Mouse (Mus musculus): Measurements from ENCODE around the gene Wdr24. TPM values are rescaled to one million over a fixed set of nuclear protein-coding genes. Genes with fewer than 3 reads are reported as not detected.

Wdr24 gene
- 29.1 and 47.7 TPM in 2 replicates for polyA plus RNA-seq (2012; rRNA removed; ENCODE audit: low replicate concordance)

DNA sequence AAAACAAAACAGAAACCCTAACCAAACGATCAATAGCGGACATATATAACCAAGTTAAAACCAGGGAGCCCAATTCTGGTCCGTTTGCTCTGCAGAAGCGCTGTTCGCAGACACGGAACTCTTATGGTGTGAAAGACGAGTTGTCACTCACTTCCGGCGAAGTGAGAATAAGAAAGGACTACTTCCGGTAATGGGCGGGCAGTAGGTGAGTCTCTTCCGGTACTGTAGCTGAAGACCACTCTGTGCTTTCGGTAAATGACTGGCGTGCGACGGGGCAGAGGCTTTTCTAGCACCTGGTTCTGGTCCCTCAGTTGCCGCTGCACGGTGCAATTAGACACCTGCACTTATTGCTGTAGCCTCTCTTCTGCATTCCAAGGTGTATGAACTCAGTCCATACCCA, at the start of gene Wdr24:
TSS of gene Wdr24 (plus strand) at position 176 of the 400 bp plus-strand sequence.

GRCm38 (mm10) chr17:25785281-25785745, 38.1 kb upstream of the Wdr24 start, which contains the start of gene Haghl:
Gene Haghl (minus strand): TSS chr17:25785673.

GRCm38 (mm10) chr17:25786280-25786679, 37.1 kb upstream of the Wdr24 start, which contains the start of gene Ccdc78:
Gene Ccdc78 (plus strand): TSS chr17:25786580.

GRCm38 (mm10) chr17:25792615-25793014, 30.8 kb upstream of the Wdr24 start, which contains the start of gene Fam173a:
Gene Fam173a (minus strand): TSS chr17:25792901.

GRCm38 (mm10) chr17:25795609-25796092, 27.8 kb upstream of the Wdr24 start, which contains the start of gene AC134908.4:
Gene AC134908.4 (minus strand): TSS chr17:25795659.

DNA sequence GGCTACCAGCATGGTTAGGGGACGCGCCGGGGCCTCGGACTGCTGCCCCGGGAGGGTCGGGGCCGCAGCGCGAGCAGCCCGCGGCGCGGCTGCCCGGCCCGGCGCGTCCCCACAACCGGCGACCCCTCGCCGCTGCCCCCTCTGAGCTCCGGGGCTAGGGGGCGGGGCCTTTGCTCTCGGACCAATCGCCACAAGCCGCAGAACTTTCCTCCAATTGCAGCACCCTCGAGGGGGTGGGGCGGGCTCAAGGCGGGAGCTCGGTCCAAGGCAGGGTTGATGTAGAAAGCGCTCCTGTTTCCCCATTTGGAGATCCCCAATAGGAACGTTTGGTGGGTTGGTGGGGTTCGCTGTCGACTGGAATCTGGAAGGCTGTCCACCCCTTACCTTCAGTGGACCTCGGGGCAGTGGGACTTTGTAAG, 26.5 kb upstream of the Wdr24 start, which contains the start of gene Metrn:
TSS of gene Metrn (minus strand) at position 186 of the 419 bp plus-strand sequence.

GRCm38 (mm10) chr17:25808789-25809605, 14.4 kb upstream of the Wdr24 start, which contains the start of gene Fbxl16:
Gene Fbxl16 (plus strand): TSS chr17:25809085.

GRCm38 (mm10) chr17:25828712-25829557, 5.5 kb downstream of the Wdr24 start, which contains the start of gene Jmjd8:
Gene Jmjd8 (plus strand): TSS chr17:25828867.

GRCm38 (mm10) chr17:25833291-25833663, 9.8 kb downstream of the Wdr24 start, which contains the start of gene Stub1:
Gene Stub1 (minus strand): TSS chr17:25833404.

GRCm38 (mm10) chr17:25837076-25837410, 13.6 kb downstream of the Wdr24 start, which contains the start of gene Rhbdl1:
Gene Rhbdl1 (minus strand): TSS chr17:25837295.

DNA sequence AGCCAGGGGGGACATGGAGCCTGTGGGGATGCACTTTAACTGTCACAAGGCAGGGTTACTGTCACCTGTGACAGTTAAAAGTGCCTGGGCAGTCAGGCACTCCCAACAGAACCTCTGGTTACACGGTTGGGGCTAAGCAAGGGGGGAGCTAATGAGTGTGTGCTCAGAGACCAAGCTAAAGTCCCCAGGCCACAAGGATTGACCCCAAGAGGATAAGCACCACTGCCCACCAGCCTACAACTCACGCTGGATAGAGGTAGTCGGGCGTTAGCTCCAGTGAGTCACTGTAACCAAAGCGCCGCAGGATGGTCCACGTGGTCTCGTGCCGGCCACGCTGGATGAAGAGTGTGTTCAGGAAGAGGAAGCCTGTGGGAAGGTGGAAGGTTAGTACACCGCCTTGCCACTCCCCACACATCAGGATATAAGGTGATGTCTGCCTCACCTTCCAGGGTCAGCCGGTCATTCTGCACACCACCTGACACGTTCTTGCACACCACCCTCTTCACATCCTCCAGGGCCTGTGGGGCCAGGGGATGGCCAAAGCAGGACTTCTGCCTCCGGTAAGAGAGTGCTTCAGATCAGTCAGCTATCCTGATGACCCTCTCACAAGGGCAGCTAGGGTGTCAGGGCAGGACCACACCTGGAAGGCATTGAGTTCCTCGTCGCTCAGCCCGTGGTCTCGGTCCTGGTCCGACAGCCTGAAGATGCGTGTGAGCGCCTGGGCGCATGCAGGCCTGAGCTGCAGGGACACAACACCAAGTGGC, 17.9 kb downstream of the Wdr24 start, which contains the start of gene Gm20683:
TSS of gene Gm20683 (minus strand) at position 647 of the 764 bp plus-strand sequence.

DNA sequence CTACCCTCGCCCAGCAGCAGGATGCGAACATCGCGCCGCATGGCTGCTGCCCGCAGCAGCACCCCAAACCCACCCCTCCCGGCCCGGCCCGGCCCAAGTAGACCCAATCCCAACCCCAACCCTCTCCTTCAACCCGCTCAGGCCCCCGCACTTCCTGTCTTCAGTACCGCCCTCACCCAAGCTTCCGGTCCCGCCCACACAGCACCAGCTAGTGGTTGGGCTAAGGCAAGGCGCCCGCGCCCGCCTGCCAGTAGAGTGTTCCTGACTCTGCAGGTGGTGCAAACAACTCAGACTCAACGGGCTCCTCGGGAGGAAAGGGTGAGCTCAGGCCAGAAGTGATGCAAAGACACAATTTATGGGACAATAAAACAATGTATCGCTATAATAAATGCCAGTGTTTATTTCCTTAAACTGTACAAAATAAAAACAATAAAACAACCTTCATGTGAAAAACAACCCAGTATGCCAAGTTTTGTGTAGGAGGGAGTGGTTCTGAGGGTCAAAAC, 21.0 kb downstream of the Wdr24 start, which contains the start of gene Rhot2:
TSS of gene Rhot2 (minus strand) at position 456 of the 506 bp plus-strand sequence.

GRCm38 (mm10) chr17:25860832-25861703, 37.6 kb downstream of the Wdr24 start, which contains the start of gene Wdr90:
Gene Wdr90 (minus strand): TSS chr17:25861501.

GRCm38 (mm10) chr17:25868601-25869191, 45.3 kb downstream of the Wdr24 start, which contains the start of gene Mcrip2:
Gene Mcrip2 (minus strand): TSS chr17:25868764.

GRCm38 (mm10) chr17:25874721-25875170, 51.3 kb downstream of the Wdr24 start, which contains the start of gene Mettl26:
Gene Mettl26 (plus strand): TSS chr17:25875074.

